Mouse (Mus musculus) frontal cortex, postnatal 14 days (tissue): Measurements from ENCODE around the gene Wdr34.

Experiments used
- DNase-seq, 2 experiments: peaks; one replicate each; pipeline ENCODE4 v3.0.0; 2022; ENCODE audit warnings: low spot score in 2 of 2

Wdr34 gene

DNA sequence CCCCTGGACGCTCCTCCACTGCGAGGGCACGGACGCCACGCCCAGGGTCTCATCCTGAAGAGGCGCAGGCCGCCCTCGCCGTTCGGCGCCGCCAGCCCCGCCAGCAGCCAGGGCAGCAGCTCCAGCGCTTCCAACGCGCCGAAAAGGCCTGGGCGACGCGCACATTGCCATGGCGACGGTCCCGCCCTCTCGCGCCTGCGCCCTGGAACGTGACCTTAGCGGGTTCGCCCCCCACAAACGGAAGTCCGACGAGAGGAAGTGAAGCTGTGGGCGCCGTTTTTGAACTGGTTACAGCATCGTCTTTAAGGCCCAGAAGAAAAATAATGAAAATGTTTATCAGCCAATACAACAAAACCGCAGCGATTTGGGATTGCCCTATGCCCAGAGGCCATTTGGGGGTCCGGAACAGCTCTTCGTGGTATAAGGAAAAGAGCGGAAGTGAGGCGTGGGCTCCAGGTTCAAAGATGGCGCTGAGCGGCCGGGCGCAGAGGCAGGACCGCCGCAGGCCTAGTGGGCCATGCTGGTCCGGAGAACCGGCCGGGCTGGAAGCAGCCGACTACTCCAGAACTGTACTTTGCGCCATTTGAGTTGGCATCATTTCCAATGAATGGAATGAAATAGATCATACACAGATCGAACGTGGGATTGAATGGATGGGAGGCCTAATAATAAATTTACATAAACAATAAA, at the start of gene Wdr34:
Wdr34 (minus strand) TSS at position 183 of the 690 bp plus-strand sequence.
- DNase-seq = peak; percentile 92 to 96

DNA sequence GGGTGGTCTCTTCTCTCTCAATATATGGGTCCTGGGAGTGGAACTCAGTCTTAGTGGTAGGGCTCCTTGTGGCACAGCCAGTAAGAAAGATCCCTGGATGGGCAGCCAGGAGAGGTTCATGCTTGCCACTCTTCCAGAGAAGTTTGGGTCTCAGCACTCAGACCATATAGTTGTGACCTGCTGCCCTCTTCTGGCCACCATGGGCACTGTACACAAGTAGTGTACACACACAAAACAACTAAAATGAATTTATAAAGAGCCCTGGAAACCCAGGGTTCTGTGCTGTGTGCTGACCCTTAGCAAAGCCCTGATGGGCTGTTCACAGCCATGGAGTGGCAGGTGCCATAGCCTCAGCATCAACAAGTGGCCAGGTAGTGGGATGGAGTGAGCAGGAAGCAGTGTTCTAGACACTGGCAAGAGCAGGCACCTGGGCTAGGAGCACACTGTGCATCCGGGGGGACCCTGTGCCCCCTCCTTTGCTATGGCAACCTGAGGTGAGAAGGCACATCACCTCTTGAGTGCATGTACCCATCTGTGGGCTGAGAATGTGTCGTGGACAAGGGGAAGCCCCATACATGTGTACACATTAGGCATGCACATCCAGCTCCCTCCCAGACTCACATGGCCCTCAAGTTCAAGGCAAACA, 47.3 kb upstream of the Wdr34 start:
- peak in 1 of 2 experiments; percentile 44 for DNase-seq

DNA sequence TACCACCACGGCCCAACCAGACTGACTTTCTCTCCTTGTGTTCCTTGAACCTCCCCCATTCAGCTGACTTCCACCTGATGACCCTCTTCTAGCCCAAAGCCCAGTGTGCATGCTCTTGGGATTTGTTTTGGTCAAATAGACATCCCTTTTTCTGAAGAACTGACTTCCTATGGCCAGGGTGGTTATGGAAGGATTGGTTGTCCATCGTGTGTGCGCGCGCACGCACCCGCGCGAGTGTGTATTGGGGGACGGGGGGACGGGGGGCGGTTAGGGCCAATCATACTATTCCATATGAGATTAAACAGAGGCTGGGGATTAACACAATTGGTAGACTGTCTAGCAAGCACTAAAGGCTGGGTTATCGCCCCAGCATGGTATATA, 45.5 kb upstream of the Wdr34 start:
- no peak for DNase-seq

- peak; percentile 92 for DNase-seq
Measured at GRCm38 (mm10) chr2:30093471-30094207, 45.0 kb upstream of the Wdr34 start, which contains the start of gene Zdhhc12. TSS of gene Zdhhc12 (minus strand) at chr2:30093648.

DNA sequence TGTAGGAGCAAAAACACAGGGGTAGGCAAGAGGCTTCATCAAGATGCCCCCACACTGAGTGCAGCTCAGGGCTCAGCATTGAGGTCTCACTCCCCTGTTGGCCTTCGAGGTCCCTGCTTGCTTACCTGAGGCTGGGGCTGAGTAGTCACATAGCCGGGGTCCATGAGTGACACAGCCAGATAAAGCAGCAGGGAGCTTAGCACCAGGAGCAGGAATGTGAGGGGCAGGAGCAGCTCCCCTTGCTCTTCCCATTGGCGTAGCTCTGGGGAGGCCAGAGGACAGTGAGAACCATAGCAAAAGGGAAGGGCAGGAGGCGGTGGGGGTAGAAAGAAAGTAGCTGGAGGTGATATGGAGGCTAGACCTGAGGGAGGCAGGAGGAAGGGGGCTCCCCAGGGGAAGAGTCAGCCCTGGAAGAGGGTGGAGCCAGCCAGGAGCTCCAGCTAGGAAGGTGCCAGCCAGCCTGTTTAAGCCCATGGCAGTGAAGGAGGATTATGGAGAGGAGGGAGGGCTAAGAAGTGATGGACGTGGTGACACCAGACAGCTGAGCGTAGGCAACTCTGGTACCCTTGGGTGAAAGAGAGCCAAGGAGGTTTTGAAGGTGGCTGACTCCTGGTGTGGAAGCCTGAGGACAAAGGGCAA, 43.7 kb upstream of the Wdr34 start:
- no peak for DNase-seq

DNA sequence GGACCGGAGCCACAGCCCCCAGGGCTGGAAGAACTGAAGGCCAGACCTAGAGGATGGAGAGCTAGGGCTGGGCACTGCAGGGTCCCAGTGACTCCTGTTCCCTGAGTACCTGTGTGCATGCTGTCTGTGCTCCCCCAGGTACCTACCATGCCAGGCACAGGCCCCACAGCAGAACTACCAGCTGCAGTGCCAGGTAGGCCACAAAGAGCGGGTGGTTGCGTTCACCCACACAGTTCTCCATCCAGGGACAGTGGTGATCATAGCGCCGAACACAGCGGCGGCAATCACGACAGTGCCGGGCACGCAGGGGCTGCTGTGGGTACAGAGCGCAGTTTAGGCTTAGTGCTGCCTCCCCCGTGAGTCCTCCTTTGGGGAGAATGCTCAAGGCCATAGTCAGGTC, 42.8 kb upstream of the Wdr34 start:
- no peak for DNase-seq

GRCm38 (mm10) chr2:30087310-30087709, 38.6 kb upstream of the Wdr34 start:
- DNase-seq = no peak

- DNase-seq = no peak
Measured at GRCm38 (mm10) chr2:30084632-30085031, 36.0 kb upstream of the Wdr34 start.

DNA sequence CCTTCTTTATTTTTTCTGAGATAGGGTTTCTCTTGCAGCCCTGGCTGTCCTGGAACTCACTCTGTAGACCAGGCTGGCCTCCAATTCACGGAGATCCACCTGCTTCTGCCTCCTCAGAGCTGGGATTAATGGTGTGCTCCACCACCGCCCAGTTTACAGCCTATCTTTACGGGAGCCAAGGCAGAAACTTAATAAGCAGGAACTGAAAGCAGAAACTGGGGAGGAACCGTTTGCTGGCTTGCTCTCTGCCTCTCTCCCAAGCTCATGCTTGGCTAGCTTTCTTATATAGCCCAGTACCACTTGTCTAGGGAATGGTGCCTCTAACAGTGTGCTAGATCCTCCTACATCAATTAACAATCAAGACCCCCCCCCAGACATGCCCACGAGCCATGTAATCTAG, 35.4 kb upstream of the Wdr34 start:
- no peak for DNase-seq

- DNase-seq = no peak
Measured at GRCm38 (mm10) chr2:30080181-30080800, 31.6 kb upstream of the Wdr34 start.

DNA sequence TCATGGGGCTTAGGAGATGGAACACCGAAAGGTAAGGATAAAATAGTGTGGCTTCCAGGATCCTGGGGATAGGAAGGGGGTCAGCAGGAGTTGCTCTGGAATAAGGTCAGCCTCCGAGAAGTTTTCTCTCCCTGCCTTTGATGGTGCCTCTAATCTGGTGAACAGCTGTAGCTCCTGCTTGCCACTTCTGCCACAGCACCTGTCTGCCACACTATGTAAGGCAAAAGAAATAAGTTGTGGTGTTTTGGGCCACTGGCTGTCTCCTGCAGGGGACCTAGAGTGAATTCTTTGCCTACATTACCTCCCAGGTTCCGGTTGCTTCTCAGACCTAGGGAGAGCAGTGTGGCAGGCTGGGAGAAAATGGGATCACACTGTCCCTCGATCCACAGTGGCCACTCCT, 30.1 kb upstream of the Wdr34 start:
- no peak for DNase-seq

GRCm38 (mm10) chr2:30078349-30078712, 29.6 kb upstream of the Wdr34 start:
- DNase-seq = no peak

DNA sequence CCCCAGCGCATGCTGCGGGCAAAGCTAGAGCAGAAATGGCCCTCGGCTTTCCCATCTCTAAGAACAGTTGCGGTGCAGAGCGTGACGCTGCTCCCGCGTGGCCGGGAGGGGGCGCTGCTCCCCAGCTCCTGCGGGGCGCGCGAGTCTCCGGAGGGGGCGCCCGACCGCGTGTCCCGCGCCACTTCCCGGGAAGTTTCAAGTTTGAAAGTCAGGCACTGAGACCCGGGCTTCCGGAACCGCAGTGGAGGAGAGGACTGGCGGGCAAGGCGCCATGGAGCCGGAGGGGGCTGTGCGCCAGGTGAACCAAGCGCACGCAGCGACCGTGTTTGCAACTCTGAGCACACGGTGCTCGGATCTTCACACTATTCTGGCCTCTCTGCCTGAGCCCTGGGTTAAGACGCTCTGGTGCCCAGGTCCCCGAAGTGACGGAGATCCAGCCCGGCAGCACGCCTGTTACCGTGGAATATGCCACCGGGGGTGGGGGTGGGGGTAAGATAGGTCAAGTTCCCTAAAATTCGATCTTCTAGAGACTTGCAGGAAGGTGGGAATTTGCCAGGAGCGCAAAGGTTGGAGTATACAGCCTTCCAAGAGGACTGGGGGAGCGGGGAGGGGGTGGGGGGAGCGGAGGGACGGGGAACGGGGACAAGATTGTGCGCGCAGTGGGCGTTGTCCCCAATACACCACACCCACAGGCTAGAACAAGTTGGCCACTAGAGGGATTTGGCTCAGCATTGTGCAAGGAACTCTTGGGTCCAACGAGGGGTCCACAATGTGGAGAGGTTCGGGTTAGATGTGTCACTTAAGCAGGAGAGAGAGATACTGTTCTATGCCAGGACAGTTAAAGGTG, 29.0 kb upstream of the Wdr34 start, which contains the start of gene Pkn3:
Pkn3 (plus strand) TSS at position 183 of the 847 bp plus-strand sequence.
- peak; percentile 58 to 70 for DNase-seq

GRCm38 (mm10) chr2:30076959-30077358, 28.3 kb upstream of the Wdr34 start:
- DNase-seq = no peak

DNA sequence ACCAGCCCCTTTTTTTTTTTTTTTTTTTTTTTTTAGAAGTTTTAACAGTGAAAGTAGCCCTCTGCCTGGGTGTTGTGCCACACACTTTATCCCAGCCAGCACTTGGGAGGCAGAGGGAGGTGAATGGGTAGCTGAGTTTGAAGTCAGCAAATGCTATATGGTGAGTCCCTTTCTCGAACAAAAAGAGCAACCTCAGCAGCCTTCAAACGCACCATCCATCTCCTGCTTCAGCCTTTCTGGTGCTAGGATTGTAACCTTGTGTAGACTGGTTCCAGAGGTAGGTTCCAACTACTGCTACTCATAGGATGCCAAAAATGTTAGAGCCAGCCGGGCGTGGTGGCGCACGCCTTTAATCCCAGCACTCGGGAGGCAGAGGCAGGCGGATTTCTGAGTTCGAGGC, 27.8 kb upstream of the Wdr34 start:
- no peak for DNase-seq

DNA sequence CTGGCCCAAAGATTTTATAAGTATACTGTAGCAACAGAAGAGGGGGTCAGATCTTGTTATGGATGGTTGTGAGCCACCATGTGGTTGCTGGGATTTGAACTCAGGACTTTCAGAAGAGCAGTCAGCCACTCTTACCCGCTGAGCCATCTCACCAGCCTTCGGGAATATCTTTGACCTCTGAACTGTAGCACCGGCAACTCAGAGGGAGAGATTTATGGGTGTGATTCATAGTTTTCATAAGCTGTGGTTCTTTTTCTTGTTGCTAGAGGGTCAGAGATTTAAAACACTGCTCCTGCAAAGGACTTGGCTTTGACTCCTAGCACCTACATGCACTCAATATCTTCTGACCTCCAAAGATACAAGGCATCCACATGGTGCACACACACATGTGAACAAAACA, 26.9 kb upstream of the Wdr34 start:
- DNase-seq = no peak

DNA sequence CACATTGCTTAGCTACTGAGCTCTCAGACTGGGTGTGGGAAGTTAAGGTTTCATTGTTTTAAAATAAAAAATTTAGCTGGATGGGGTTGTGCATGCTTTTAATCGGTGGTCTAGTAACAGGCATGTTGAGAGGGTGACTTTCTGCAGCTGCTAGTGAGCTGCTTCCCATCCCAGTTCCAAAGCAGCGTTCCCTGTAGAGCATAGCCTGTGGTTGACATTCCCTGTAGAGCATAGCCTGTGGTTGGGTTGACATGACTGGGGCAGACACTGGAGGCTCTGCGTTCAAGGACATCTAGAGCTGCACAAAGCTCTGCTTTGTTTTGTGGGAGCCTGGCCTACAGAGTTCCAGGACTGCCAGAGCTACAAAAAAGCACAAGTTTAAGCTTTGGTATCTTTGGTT, 24.6 kb upstream of the Wdr34 start:
- no peak for DNase-seq

- DNase-seq = no peak
Measured at GRCm38 (mm10) chr2:30072875-30073274, 24.2 kb upstream of the Wdr34 start.

- DNase-seq = no peak
Measured at GRCm38 (mm10) chr2:30067962-30068361, 19.3 kb upstream of the Wdr34 start.

GRCm38 (mm10) chr2:30067031-30067888, 18.6 kb upstream of the Wdr34 start:
- DNase-seq = peak in 1 of 2 experiments; percentile 34
